Mouse (Mus musculus): ENCODE results near the gene Zfhx2.
"Not testable (repeated sequence)": the region's sequence is repeated elsewhere in the genome, so short reads cannot be mapped to it uniquely, and the experiment has no call there.

Zfhx2 gene

DNA sequence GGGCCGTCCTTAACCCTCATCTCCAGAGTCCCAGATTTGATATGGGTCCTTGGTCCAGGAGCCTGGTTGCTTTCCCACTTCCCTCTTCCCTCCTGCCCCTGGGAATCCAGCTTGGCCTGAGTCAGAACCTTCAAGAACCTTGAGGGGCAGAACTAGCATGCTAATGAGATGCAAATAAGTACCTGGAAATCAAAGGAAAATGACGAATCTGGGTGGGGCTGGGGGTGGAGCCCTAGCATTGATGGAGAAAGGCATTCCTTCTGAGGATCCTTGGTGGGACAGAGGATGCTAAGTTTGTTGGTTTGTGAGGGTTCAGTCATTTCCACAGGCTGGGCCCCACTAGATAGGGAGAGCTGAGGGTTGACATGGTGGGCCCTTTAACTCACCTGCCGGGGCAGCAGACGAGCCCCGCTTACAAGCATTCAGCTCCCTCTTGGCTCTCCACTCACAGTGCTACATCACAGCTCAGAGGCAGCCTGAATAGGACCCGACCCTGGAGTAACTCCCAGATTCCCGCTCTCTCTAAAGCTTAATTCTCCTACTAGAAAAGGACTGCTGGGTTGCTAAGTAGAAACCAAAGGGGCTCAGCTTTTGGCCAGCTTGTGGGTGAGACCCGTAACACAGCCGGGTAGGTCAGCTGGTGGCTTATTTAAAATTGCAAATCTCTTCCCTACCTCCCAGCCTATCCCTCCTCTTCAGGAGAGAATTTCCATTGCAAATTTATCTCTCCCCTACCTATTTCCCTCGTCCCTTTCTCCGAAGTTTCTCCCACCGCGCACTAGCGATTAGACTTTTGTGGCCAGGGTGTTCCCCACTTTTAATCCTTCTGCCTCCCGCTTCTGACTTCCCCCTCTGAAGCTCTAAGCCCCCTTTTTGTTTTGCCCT lies 14.4 kb downstream of the Zfhx2 start:
- DNase-seq: no peak

GRCm38 (mm10) chr14:55076956-55077355 lies 15.2 kb downstream of the Zfhx2 start:
- DNase-seq: no peak

DNA sequence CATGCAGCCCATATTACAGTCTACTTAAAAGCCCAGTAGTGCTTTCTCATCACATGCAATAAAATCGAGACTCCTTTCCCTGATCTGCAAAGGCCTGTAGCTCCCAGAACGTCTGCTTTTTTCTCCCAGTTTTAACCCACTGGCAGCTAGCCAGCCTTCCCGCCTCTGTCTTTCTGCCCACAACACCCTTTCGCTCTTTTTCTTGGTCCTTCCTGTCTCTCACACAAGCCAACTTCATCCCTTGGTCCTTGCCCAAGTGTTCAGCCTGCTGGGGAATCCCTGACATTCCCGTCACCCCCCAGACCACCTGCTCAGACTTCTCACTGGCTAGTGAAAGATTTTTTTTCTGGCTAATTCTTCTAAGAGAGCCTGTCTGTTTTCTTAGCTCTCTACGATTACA lies 15.9 kb downstream of the Zfhx2 start:
- DNase-seq: no peak

DNA sequence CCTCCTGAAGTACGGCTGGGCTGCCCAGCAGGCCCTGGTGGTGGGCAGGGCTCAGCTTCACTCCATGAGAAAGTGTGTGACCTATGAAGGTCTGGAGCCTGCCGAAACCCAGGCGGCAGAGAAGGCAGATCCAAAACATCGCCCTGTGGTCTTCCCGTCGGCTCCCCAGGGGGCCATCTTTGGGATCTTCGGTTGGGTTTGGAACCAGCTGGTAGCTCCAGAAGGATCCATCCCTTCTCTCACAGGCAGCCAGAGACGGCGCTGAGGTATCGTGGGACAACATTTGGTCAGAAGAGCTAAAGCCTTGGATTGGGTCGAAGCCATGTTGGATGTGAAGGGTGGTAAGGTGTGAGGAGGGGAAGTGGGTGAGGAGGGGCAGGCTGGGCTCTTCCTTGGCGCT lies 17.7 kb downstream of the Zfhx2 start:
- DNase-seq: no peak

DNA sequence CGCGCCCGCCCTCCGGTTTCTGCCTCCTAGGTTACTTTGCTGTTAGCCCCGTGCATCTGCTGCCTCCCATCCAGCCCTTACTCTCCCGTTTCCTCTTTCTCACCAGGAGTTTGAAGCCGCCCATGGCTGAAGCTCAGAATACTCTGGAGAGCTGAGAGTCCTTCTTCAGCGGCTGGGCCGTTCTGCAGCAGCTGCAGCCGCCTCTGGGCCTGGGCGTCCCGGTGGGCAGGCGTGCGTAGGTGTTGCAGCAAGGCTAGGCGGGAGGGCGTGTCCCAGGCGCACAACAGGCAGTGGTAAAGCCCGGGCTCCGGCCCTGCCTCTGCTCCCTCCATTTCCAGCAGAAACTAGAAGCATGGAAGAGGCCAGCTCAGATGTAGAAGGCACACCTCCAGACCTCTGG lies 20.4 kb downstream of the Zfhx2 start:
- no peak for DNase-seq

DNA sequence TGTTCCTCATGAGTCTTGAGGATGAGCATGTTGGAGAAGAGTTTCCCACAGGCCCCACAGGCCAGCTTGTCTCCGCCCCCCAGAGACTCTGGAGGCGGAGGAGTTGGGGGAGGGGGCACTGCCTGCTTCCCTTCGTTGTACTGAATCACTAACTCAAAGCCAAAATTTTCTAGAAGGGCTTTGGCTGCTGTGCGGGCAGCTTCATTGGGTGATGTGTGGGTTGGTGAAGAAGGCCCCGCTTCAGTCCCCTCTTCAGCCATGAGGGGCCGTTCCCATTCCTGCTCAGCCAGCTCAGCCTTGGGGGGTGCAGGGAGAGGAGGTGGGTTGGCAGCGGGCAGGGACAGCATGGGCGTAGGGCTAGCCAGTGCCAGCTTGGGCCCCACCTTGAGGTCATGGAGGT lies 26.1 kb downstream of the Zfhx2 start:
- no peak for DNase-seq

DNA sequence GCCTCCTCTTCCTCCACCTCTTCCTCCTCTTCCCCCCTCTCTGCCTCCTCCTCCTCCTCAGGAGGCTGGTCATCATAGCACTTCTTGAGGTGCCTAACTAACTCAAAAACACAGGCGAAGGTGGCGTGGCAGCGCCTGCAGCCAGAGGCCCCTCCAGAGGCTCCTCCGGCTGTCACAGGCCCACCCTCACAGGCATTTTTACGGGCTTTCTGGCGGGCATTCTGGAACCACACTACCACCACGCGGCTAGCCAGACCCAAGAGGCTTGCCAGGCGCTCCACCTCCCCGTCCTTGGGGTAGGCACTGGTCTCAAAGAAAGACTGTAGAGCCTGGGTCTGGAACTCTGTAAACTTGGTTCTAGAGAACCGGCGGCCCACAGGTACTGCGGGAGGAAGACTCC lies 26.7 kb downstream of the Zfhx2 start:
- no peak for DNase-seq

DNA sequence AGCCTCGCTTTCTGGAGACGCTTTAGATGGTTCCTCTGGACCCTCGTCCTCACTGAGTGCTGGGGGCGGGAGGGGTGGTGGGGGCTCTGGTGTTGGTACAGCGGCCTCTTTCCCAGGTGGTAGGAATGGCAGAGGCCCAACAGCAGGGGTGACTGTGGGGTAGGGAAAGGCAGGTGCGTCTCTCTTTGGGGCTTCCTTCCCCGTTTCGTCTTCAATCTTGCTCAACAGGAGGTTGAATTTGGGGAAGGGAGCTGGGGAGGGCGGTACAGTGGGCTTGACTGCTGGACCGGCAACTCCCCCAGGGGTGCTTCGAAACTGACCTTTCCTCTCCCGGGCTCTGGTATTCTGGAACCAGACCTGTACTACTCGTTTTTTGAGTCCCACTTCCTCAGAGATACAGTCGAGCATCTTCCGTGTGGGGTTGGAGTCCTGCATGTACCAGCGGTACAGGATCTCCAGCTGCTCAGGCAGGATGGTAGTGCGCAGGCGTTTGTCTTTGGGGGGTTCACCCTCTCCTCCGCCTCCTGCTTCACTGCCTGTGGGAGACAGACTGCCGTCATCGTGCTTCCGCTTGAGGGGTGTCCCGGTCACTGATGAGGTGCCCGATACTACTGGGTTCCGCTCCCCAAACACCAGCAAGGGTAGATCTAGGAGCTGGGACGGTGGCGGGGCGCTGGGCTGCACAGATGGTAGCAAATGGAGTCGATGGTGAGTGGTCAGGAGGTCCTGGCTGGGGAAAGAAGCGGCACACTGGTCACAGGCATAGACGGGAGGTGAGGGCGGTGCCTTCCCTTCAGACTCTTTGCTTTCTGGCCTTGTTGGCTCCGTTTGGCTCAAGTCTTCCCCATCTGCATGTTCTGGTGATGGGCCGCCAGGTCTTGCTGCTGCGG lies 27.4 kb downstream of the Zfhx2 start:
- no peak for DNase-seq

GRCm38 (mm10) chr14:55063581-55064381 lies 28.3 kb downstream of the Zfhx2 start:
- no peak for DNase-seq

GRCm38 (mm10) chr14:55063117-55063516 lies 29.0 kb downstream of the Zfhx2 start:
- DNase-seq: no peak

- DNase-seq: no peak
These were observed 29.5 kb downstream of the Zfhx2 start for GRCm38 (mm10) chr14:55062626-55063025.

DNA sequence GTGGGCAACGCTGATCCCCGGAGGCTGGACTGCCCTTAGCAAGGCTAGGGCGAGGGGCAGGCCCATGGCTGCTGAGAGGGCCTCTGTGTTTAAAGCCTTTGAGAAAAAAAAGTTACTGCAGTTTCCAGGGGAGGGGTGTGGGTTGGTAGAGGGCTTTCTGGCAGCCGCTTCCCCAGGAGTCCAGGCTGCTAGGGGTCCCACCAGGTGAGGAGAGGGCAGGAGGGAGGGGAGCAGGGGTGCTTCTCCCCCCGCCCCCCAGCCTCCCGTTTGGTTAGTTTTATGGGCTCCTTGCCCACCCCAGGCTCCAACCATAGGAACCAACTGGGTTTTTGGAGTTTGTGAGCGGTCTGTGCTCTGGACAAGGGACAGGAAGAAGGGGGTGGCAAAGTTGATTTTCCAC lies 30.3 kb downstream of the Zfhx2 start:
- DNase-seq: no peak

GRCm38 (mm10) chr14:55059931-55060330 lies 32.2 kb downstream of the Zfhx2 start:
- peak; percentile 69 for DNase-seq

DNA sequence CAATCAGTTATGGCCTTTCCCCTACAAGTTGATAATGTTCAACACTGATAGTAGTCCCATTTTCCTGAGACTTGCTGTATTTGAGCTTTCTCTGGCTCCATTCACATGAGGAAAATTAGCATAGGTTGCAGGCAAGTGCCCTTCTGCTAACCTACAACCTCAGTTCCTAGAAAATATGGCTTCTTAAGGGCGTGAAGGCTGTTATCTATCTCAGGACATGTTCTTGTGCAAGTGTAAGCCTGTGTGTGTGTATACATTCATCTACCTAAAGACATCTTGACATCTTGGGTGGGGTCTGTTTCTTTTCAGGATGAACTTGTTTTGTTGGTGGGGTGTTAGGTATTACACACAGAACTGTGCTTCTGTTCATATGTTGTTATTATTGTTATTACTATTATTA lies 33.1 kb downstream of the Zfhx2 start:
- DNase-seq: no peak

DNA sequence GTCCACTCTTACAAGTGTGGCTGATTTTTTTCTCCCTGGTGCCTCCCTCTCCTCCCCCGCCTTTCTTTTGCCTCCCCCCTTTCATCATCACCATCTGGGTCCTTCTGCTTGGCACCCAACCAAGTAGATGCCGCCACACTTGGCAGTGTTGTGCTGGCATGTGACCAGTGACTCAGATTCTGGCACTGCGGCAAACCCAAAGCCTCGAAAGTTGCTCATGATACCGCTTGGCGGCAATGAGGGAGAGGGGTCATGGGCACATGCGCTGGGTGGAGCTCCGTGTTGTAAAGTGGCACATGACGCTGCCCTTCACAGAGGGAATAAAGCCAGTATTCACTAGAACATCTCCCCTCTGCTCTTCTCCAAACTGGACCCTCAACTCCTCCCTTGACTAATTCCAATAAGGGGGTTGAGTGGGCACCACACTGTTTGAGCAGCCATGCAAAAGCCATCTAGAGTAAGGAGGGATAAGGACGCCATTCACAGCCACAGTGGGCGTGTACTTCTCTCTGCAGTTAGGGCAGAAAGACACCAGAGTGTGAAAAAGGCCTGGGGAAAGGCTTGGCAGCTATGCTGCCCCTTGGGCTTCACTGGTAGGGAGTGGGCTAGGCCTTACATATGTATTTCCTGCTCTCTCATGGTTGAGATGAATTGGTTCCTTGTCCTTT lies 36.8 kb downstream of the Zfhx2 start:
- peak; percentile 74 for DNase-seq

- DNase-seq: no peak
These were observed 37.9 kb downstream of the Zfhx2 start for GRCm38 (mm10) chr14:55054191-55054749.

DNA sequence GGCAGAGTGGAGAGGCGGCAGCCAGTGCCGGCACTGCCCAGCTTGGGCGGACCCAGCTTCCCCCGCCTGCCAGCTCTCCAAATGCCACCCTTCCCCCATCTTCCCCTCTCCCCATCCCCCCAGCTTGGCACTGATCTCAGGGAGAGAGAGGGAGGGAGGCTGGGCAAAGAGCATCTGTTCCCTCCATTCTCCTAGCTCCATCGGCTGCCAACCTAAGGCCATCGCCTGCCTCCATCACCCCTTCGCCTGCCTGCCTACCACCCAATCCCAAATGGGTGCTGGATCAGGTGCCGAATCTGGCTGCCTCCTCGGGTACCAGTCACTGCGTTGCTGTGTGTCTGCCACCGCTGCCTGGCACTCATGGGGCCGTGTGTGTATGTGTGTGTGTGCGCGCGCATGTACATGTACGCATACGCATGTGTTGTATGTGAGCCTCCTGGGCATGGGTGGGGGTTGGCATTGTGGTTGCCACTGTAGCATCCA lies 38.4 kb downstream of the Zfhx2 start:
- DNase-seq: peak; percentile 91

DNA sequence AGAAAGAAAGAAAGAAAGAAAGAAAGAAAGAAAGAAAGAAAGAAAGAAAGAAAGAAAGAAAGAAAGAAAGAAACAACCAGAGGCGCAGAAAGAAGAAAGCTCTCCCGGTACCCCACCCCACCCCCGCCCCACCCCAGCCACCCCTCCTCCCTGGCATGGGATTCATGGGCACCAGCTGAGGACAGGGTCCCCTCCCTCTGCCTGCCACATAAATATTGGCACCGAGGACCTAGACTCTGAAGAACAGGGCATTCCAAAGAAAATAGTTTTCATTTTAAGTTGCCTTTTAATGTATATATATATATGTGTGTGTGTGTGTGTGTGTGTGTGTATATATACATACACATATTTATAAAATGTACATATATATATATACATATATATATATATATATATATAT lies 39.1 kb downstream of the Zfhx2 start:
- DNase-seq: no peak

DNA sequence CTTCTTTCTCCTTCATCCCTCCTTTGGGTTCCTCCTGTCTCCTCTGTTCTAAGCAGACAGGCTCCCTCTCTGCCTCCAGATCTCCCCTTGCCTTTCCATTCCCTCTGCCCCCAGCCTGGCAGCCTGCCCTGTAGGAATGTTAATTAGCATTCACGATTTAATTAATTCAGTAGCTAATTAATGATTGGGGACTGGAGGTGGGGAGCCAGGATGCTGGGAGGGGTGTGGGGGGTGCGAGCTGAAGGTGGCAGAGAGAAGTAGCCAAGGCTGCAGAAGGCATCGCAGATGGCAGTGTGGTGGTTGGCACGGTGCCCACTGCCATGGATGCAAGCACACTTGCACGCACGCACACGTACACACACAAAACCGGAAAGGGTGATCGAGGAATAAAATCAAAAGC lies 39.6 kb downstream of the Zfhx2 start:
- peak; percentile 88 for DNase-seq

GRCm38 (mm10) chr14:55047971-55048531 lies 44.1 kb downstream of the Zfhx2 start:
- no peak for DNase-seq

DNA sequence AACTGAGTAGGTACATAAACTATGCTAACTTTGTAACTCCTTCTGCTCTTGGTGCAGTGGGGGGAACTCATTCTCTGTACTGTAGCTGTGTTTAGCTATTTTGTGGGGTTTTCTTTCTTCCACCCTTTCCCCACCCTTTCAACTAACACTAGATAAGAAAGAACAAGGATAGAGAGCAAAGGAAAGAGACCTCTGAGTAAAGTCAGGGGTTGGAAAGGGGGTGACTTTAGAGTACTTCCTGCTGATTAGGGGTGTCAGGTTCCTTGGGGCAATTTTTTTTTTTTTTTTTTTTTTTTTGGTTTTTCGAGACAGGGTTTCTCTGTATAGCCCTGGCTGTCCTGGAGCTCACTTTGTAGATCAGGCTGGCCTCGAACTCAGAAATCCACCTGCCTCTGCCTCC lies 48.4 kb downstream of the Zfhx2 start:
- DNase-seq: not testable (repeated sequence)
